Mouse (Mus musculus) liver, adult 2 months (tissue): Measurements from ENCODE around the gene Slc13a4. TPM values are rescaled to one million over a fixed set of nuclear protein-coding genes. Genes with fewer than 3 reads are reported as not detected.

ENCODE experiments used
- DNase-seq: peaks from one replicate; pipeline ENCODE4 v3.0.0-alpha.2; 2011; ENCODE audit warnings: low read depth, low spot score; ENCODE audit errors: extremely low read depth
- H3K27ac ChIP-seq: fragments of 200-500 bp; replicated peaks from 2 replicates; pipeline ENCODE4 v1.5.1; 2012; ENCODE audit warnings: low read depth, mild to moderate bottlenecking, control low read depth, inconsistent platforms, low read length; ENCODE audit not compliant: insufficient read depth
- H3K27me3 ChIP-seq: fragments of 200-500 bp; 2 replicates; pipeline ENCODE4 v1.6.1; 2012; ENCODE audit warnings: mild to moderate bottlenecking, moderate library complexity, low read length, inconsistent platforms; ENCODE audit not compliant: control insufficient read depth, insufficient read depth
- H3K36me3 ChIP-seq: fragments of 200-500 bp; 2 replicates; pipeline ENCODE4 v1.6.1; 2012; ENCODE audit warnings: low read length, inconsistent platforms; ENCODE audit not compliant: control insufficient read depth, insufficient read depth
- H3K4me1 ChIP-seq: fragments of 200-500 bp; 2 replicates; pipeline ENCODE4 v1.6.1; 2011; ENCODE audit warnings: low read length; ENCODE audit not compliant: control insufficient read depth, insufficient read depth
- H3K4me3 ChIP-seq: fragments of 200-500 bp; 2 replicates; pipeline ENCODE4 v1.5.1; 2011; ENCODE audit warnings: low read depth, mild to moderate bottlenecking, control low read depth, low read length, moderate library complexity; ENCODE audit not compliant: insufficient read depth
- H3K79me2 ChIP-seq: fragments of 200-500 bp; 2 replicates; pipeline ENCODE4 v1.6.1; 2012; ENCODE audit warnings: inconsistent platforms, mild to moderate bottlenecking, low read length, moderate library complexity; ENCODE audit not compliant: control insufficient read depth, insufficient read depth
- H3K9ac ChIP-seq: fragments of 200-500 bp; 2 replicates; pipeline ENCODE4 v1.6.1; 2012; ENCODE audit warnings: low read depth, mild to moderate bottlenecking, control low read depth, inconsistent platforms, low read length
- CTCF ChIP-seq: fragments of 200-500 bp; IDR thresholded peaks from 2 replicates; pipeline ENCODE4 v1.5.1; 2011; ENCODE audit warnings: low read depth, low read length, control low read depth
- POLR2A ChIP-seq: fragments of 200-500 bp; IDR thresholded peaks from 2 replicates; pipeline ENCODE4 v1.6.1; 2011; ENCODE audit warnings: low read length, control low read depth; ENCODE audit not compliant: insufficient read depth; ENCODE audit errors: extremely low read depth
- WGBS: fragments of 180-500 bp; shearing (Covaris S2); methylation state at CpG from one replicate; pipeline ENCODE4 v1.1.7; 2018; 5-methylcytosine and 5-hydroxymethylcytosine counted together
- polyA plus RNA-seq: library from polyadenylated mRNA; depleted of rRNA; stranded (reverse); fragments of >200 nt; gene quantifications from 2 replicates; pipeline ENCODE4 v1.2.3, GENCODE M21; 2012
- total RNA-seq: library from RNA; depleted of rRNA; stranded (reverse); fragments of >200 nt; gene quantifications from 2 replicates; pipeline ENCODE4 v1.2.3, GENCODE M21; 2014

Slc13a4 gene
- total and polyA plus RNA-seq, 2 experiments = 0.09 to 0.10 TPM

DNA sequence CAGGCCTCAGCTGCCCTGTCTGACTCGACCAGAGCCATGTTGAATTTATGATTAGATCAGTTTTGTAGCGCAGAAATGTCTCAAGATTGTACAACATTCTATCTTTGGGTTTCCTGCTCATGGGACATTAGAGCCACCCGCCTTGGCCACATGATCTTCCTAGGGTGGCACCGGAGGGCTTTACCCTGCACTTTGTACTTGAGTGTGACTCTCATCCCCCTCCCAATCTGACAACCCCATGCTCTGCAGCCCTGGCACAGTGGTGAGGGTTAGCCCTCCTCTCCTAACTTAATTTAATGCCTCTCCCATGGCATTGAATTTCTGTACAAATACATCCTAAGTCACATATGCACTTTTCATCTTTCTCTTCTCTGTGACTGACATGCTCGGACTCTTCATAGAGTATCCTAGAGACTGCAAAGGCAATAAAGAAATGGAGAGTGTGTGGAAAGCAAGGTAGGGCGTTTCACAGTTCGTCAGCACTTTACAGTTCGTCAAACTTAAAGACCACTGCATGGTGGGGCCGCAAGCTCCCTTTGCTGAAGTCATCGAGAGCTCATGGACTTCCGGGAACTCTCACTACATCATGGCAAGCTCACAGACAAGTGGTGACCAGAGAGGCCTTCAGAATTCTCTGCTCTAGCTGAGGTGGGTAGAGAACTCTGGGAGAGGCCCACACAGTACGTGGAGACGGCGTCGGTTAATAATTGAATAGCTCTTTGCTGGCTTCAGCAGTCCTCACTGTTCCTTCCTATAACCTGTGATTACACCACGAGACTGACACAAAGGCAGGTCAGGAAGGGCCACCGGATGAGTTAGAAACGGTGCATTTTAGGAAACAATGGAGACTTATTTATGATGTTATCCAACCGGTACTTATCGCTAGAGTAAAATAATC, 35.8 kb downstream of the Slc13a4 start:
- Histone ChIP-seq H3K79me2 (no peaks in the 10 kb centered on the region), H3K4me3 (no peak overlapping the region), H3K27ac (0 out of 2 replicates have a peak overlapping the region, but pooled peaks have one; percentile 32), H3K9ac (no peak overlapping the region), H3K27me3 (no peaks in the 10 kb centered on the region), H3K4me1 (peaks cover 14% of the 10 kb centered on the region), H3K36me3 (no peaks in the 10 kb centered on the region)
- TF ChIP-seq POLR2A = no peak
- TF ChIP-seq CTCF = no peak
- DNase-seq = peak; percentile 73
- WGBS = 59% methylated on average over 20 of the region's 20 CpGs

DNA sequence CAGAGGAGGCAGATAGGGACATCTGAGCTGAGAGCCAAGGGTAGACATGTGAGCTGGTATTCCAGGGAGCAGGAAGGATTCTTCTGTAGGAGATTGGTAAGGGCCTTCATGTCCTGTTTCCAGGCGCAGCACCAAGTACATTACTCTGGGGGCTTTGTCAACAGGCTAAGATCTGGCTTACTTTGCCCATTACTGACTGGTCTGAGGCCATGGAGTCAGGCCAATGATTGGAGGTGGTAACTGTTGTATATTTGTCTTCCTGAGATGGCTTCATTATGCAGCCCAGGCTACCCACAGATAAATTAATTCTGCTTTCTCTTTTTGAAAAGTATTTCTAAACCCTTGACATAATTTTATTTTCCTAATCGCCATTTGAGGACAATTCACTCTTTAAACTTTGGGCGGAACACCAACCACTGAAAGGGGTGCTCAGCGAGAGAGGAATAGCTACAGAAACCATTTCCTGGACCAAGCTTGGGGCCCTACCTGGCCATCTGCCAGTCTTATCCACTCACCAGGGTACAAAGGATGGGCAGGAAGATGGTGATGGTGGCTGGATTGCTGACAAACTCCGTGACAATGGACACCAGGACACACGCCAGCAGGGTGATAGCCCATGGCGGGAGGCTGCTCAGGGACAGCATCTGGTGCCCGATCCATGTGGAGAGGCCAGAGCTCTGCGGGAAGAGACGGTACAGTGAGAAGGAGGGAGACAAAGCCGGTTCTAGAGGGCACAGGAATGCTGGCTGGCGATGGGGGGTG, 36.7 kb downstream of the Slc13a4 start:
- Histone ChIP-seq H3K36me3 (no peaks in the 10 kb centered on the region), H3K27ac (no peak overlapping the region), H3K4me3 (no peak overlapping the region), H3K79me2 (no peaks in the 10 kb centered on the region), H3K27me3 (no peaks in the 10 kb centered on the region), H3K4me1 (peaks cover 14% of the 10 kb centered on the region), H3K9ac (no peak overlapping the region)
- WGBS = 83% methylated on average over 12 of the region's 12 CpGs
- TF ChIP-seq POLR2A = no peak
- TF ChIP-seq CTCF = no peak
- no peak for DNase-seq

DNA sequence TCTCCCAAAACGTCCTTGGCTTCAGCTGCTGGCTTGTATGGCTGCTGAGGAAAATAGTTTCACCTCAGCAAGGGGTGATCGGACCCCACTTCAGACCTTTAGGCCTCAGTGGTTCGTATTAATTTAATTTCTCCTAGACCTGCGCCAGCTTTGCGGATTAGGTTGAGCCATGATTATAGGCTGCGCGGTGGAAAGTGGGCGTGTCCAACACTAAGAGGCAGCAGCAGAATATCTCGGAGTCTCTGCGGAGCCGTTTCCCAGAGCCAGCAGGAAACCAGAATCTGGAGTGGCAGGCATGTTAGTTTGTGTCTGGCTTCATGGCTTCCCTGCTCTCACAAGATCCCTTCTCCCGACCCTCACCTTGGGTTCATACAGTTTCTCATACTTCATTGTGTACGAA, 38.3 kb downstream of the Slc13a4 start:
- H3K4me3 ChIP-seq = no peak overlapping the region
- TF ChIP-seq POLR2A (no peak), CTCF (no peak)
- H3K4me1 ChIP-seq = peaks cover 14% of the 10 kb centered on the region
- H3K36me3 ChIP-seq = no peaks in the 10 kb centered on the region
- 83% methylated on average over 13 of the region's 13 CpGs for WGBS
- no peaks in the 10 kb centered on the region for H3K27me3 ChIP-seq
- no peak overlapping the region for H3K9ac ChIP-seq
- H3K27ac ChIP-seq = no peak overlapping the region
- DNase-seq = no peak
- H3K79me2 ChIP-seq = no peaks in the 10 kb centered on the region

DNA sequence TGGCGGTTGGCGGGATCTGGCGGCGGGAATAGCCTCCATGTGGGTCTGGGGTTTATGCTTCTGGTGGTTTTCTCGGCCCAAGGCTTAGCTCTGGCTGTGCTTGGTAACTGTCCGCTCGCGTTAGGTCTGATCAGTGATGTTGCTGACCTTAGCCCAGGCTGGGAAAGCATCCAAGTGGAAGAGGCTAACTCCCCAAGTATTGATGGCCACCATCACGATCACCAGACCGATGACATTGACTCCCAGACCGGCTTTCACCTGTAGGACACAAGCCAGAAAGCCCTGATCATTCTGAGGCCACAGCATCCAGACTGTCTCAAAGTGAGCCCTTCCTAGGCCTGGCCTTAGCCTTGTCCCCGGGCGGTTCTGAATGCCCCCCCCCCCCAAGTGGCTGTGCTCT, 39.2 kb downstream of the Slc13a4 start:
- H3K4me1 ChIP-seq = peaks cover 13% of the 10 kb centered on the region
- no peak overlapping the region for H3K4me3 ChIP-seq
- H3K27ac ChIP-seq = peak overlapping the region; percentile 71
- H3K36me3 ChIP-seq = no peaks in the 10 kb centered on the region
- no peaks in the 10 kb centered on the region for H3K27me3 ChIP-seq
- no peak for TF ChIP-seq CTCF
- no peak for TF ChIP-seq POLR2A
- 52% methylated on average over 13 of the region's 13 CpGs for WGBS
- H3K9ac ChIP-seq = 0 out of 2 replicates have a peak overlapping the region, but pooled peaks have one; percentile 39
- peak; percentile 91 for DNase-seq
- no peaks in the 10 kb centered on the region for H3K79me2 ChIP-seq

DNA sequence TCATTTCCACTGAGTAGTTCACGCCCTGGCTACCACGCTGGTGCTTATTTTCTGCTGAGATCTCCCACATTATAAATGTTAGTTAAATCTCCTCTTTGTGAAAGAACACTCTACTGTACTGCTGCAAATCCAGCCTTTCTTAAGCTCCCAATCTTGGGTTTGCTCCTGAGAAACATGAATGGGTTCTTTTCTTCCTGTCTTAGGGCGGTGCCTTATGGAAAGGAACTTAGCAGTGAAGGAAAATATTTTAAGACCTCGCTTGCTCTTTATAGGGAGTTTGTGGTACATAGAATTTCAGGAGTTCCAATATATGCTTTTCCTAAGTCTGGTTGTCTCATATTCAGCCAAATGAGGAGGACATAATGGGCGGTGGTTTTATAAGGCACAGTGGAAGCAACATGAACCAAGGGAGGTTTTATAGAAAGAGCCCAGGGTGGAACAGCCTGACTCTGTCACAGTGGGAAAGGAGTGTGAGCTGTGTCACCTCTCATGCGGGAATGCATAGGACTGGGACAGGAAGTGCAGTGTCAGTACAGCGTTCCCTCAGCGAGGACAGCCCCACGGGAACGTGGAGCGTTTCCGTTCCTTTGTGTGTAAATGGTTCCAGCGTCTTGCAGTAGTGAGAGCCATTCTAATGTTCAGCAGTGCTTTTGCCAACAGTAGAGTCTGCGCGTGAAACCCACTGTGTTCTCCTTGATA, 42.2 kb downstream of the Slc13a4 start:
- TF ChIP-seq CTCF = no peak
- TF ChIP-seq POLR2A = no peak
- 85% methylated on average over 15 of the region's 15 CpGs for WGBS
- H3K36me3 ChIP-seq = peaks cover 12% of the 10 kb centered on the region; the same call in 1 of the 2 replicates
- H3K9ac ChIP-seq = no peak overlapping the region
- no peak overlapping the region for H3K27ac ChIP-seq
- no peaks in the 10 kb centered on the region for H3K79me2 ChIP-seq
- peaks cover 3% of the 10 kb centered on the region; the same call in 1 of the 2 replicates for H3K4me1 ChIP-seq
- H3K27me3 ChIP-seq = no peaks in the 10 kb centered on the region
- H3K4me3 ChIP-seq = no peak overlapping the region
- DNase-seq = no peak
